Mouse (Mus musculus): ENCODE data around the gene Cyp2c66.
"Not testable (repeated sequence)": the region's sequence is repeated elsewhere in the genome, so short reads cannot be mapped to it uniquely, and the experiment has no call there.

Gene Cyp2c66

GRCm38 (mm10) chr19:39113644-39114043 is at the start of gene Cyp2c66:
Cyp2c66 (plus strand) TSS chr19:39113898.
- no peak for DNase-seq (ENCODE audit: low read depth, low spot score)

- peak; percentile 0 for DNase-seq (ENCODE audit: low read depth, low spot score)
These were observed 14.9 kb upstream of the Cyp2c66 start for GRCm38 (mm10) chr19:39098779-39099178.

DNA sequence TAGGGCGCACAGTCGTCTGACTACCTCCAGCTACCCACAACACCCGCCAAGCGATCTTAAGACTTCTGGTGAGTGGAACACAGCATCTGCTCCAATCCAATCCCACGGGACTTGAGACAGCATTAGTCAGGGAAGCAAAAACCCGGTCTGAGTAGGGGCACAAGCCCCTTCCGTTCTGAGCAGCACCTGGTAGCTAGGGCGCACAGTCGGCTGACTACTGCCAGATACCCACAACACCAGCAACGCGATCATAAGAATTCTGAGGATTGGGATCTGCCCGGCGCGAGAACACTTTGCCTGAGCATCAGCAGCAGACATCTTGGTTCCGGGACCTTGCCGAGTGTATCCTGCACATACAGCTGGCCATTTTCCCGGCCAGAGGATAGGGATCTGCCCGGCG is 43.1 kb downstream of the Cyp2c66 start:
- not testable (repeated sequence) for DNase-seq (ENCODE audit: low read depth, low spot score)
